Mouse (Mus musculus): ENCODE results near the gene Comt. TPM values are rescaled to one million over a fixed set of nuclear protein-coding genes. Genes with fewer than 3 reads are reported as not detected.

Gene Comt
- total and polyA plus RNA-seq, 2 experiments from 2014 or later = 74.6 to 95.0 TPM

DNA sequence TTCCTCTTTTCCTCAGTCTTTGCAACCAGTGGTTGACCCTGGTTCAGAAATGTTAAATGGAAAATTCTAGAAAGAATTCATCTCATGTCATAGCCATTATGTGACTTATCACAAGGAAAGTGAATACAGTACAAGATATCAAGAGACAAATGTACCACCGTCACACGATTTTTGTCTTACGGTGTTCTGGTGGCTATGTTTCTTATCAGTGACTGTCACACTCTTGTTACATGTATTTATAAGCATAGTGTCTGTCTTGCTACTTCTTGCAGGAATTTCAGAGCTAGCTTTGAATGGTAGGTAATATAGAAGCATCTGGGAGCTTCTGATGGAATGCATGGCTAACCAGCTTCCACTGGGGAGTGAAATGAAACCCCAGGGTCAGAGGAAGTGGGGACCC is 56.5 kb downstream of the Comt start:
- no peaks in the 10 kb centered on the region for H3K36me3 ChIP-seq (ENCODE audit: insufficient read depth, low read length)
- no peaks in the 10 kb centered on the region for H3K27me3 ChIP-seq (ENCODE audit: insufficient read depth, low read length)
- no peak overlapping the region for H3K9ac ChIP-seq (replicated peaks; ENCODE audit: low read length, poor library complexity, severe bottlenecking)
- no peaks in the 10 kb centered on the region for H3K9me3 ChIP-seq (ENCODE audit: low read length)
- H3K4me1 ChIP-seq (ENCODE audit: insufficient read depth, low read length) = no peaks in the 10 kb centered on the region
- TF ChIP-seq CTCF (IDR thresholded peaks at IDR 0.05) = no peak
- no peak for DNase-seq (ENCODE audit: low spot score)
- no peak overlapping the region for H3K4me2 ChIP-seq (ENCODE audit: low read depth, low read length, poor library complexity, severe bottlenecking)
- 95% methylated on average over 3 of the region's 3 CpGs for WGBS
- H3K4me3 ChIP-seq (ENCODE audit: low read depth, low read length) = no peak overlapping the region
- no peak for ATAC-seq (ENCODE audit: low FRiP score)
- H3K27ac ChIP-seq (ENCODE audit: low read depth, low read length) = no peak overlapping the region

DNA sequence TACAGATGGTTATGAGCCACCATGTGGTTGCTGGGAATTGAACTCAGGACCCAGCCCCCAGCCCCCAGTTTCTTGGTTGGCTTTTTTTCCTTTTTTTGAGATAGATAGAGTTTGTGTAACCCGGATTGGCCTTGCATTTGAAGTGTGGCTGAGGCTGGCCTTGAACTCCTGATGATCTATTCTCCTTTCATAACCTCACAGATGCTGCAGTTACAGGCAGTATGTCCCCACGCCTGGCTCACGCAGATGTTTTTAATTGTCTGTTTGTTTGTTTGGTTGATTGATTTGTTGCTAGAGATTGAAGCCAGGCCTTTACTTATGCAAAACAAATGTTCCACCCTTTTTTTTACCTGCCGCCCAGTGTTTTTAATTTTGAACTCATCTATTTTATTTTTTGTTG is 59.8 kb downstream of the Comt start:
- H3K9ac ChIP-seq (replicated peaks; ENCODE audit: low read length, poor library complexity, severe bottlenecking) = no peak overlapping the region
- H3K36me3 ChIP-seq (ENCODE audit: insufficient read depth, low read length) = peaks cover 2% of the 10 kb centered on the region; the same call in 1 of the 2 replicates
- no peak overlapping the region for H3K27ac ChIP-seq (ENCODE audit: low read depth, low read length)
- H3K4me2 ChIP-seq (ENCODE audit: low read depth, low read length, poor library complexity, severe bottlenecking) = no peak overlapping the region
- H3K27me3 ChIP-seq (ENCODE audit: insufficient read depth, low read length) = no peaks in the 10 kb centered on the region
- H3K9me3 ChIP-seq (ENCODE audit: low read length) = no peaks in the 10 kb centered on the region
- 93% methylated on average over 4 of the region's 4 CpGs for WGBS
- TF ChIP-seq CTCF (IDR thresholded peaks at IDR 0.05) = no peak
- ATAC-seq (ENCODE audit: low FRiP score) (no peak), DNase-seq (ENCODE audit: low spot score) (no peak)
- H3K4me1 ChIP-seq (ENCODE audit: insufficient read depth, low read length) = no peaks in the 10 kb centered on the region
- no peak overlapping the region for H3K4me3 ChIP-seq (ENCODE audit: low read depth, low read length)

DNA sequence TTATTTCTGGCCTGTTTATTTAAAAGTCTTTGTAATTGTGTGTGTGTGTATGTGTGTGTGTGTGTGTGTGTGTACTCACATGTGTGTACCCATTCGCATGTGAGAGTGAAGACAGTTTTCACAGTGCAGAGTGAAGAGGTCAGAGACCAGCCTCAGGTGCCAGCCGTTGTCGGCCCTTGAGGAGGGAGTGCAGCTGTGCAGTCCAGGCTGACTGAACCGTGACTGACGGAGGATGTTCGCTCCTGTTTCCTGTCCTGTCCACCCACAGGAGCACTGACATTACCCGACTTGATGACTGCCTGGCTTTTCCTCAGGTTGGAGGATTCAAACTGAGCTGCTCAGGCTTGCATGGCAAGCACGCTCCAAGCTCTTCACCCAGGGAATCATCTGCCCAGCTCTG is 63.7 kb downstream of the Comt start:
- H3K27me3 ChIP-seq (ENCODE audit: insufficient read depth, low read length) = no peaks in the 10 kb centered on the region
- no peak overlapping the region for H3K27ac ChIP-seq (ENCODE audit: low read depth, low read length)
- ATAC-seq (ENCODE audit: low FRiP score) (no peak), DNase-seq (ENCODE audit: low spot score) (no peak)
- H3K4me1 ChIP-seq (ENCODE audit: insufficient read depth, low read length) = no peaks in the 10 kb centered on the region
- WGBS = 81% methylated on average over 8 of the region's 8 CpGs
- TF ChIP-seq CTCF (IDR thresholded peaks at IDR 0.05) = no peak
- no peaks in the 10 kb centered on the region for H3K9me3 ChIP-seq (ENCODE audit: low read length)
- H3K9ac ChIP-seq (replicated peaks; ENCODE audit: low read length, poor library complexity, severe bottlenecking) = no peak overlapping the region
- H3K4me3 ChIP-seq (ENCODE audit: low read depth, low read length) = no peak overlapping the region
- no peak overlapping the region for H3K4me2 ChIP-seq (ENCODE audit: low read depth, low read length, poor library complexity, severe bottlenecking)
- peaks cover 2% of the 10 kb centered on the region; the same call in 1 of the 2 replicates for H3K36me3 ChIP-seq (ENCODE audit: insufficient read depth, low read length)

DNA sequence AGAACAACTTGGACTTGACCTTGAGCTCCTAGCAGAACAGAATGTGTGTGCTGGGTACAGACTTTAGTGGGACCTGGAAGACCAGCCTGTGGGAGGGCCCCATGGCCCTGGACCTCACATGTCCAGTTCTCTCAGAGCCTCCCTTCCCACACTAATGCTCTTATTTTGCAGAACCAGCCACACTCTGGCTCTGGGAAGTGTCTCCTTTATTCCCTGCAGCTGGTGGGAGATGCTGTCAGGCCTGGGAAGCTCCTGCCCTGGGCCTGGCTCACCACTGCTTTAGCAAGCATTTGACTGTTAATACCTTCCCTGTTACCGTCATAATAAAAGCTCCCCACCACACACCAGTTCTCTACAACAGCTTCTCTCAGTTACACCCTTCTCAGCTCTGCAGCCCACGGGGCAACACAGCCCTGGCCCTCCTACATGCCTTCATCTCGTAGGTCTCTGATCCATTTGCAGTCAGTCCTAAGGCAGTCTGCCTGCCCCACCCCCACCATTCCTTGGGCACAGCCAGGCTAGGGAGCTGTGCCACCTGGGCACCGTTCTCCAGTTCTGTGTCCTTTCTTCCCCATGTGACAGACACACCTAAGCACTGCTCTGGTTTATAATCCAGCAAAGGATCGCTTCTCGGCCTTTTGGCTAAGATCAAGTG is 66.4 kb downstream of the Comt start:
- peaks cover 2% of the 10 kb centered on the region; the same call in 1 of the 2 replicates for H3K36me3 ChIP-seq (ENCODE audit: insufficient read depth, low read length)

DNA sequence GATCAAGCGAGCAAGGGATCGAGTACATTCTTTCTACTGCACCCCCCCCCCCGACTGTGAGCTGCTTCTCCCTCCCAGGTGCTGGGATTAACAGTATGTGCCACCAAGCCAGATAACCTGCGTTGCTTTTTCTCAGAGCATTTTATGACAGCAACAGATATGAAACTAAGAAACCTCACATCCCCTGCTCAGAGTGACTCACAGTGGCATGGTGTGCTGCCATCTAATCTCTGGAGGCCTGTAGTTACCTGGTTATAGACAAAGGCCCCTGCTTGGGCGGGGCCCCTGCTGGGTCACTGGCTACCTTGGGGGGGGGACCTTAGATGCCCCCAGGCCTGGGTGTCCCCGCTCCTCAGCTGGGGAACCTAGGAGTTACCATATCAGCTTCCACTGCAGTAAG is 68.7 kb downstream of the Comt start:
- Histone ChIP-seq H3K36me3 (ENCODE audit: insufficient read depth, low read length) (peaks cover 9% of the 10 kb centered on the region), H3K4me2 (ENCODE audit: low read depth, low read length, poor library complexity, severe bottlenecking) (no peak overlapping the region), H3K4me3 (ENCODE audit: low read depth, low read length) (no peak overlapping the region), H3K4me1 (ENCODE audit: insufficient read depth, low read length) (no peaks in the 10 kb centered on the region), H3K27ac (ENCODE audit: low read depth, low read length) (no peak overlapping the region), H3K9me3 (ENCODE audit: low read length) (no peaks in the 10 kb centered on the region), H3K27me3 (ENCODE audit: insufficient read depth, low read length) (no peaks in the 10 kb centered on the region), H3K9ac (replicated peaks; ENCODE audit: low read length, poor library complexity, severe bottlenecking) (no peak overlapping the region)
- DNase-seq (ENCODE audit: low spot score) (no peak), ATAC-seq (ENCODE audit: low FRiP score) (no peak)
- TF ChIP-seq CTCF (IDR thresholded peaks at IDR 0.05) = no peak
- 90% methylated on average over 6 of the region's 6 CpGs for WGBS

More for the DNA sequence above, 66.4 kb downstream of the Comt start:
- ATAC-seq (ENCODE audit: low FRiP score) (no peak), DNase-seq (ENCODE audit: low spot score) (no peak)
- Histone ChIP-seq H3K27me3 (ENCODE audit: insufficient read depth, low read length) (no peaks in the 10 kb centered on the region), H3K9ac (replicated peaks; ENCODE audit: low read length, poor library complexity, severe bottlenecking) (0 out of 2 replicates have a peak overlapping the region, but pooled peaks have one; percentile 24), H3K4me2 (ENCODE audit: low read depth, low read length, poor library complexity, severe bottlenecking) (no peak overlapping the region), H3K4me1 (ENCODE audit: insufficient read depth, low read length) (no peaks in the 10 kb centered on the region), H3K9me3 (ENCODE audit: low read length) (no peaks in the 10 kb centered on the region), H3K27ac (ENCODE audit: low read depth, low read length) (no peak overlapping the region), H3K4me3 (ENCODE audit: low read depth, low read length) (no peak overlapping the region)
- no peak for TF ChIP-seq CTCF (IDR thresholded peaks at IDR 0.05)
- 63% methylated on average over 6 of the region's 6 CpGs for WGBS

DNA sequence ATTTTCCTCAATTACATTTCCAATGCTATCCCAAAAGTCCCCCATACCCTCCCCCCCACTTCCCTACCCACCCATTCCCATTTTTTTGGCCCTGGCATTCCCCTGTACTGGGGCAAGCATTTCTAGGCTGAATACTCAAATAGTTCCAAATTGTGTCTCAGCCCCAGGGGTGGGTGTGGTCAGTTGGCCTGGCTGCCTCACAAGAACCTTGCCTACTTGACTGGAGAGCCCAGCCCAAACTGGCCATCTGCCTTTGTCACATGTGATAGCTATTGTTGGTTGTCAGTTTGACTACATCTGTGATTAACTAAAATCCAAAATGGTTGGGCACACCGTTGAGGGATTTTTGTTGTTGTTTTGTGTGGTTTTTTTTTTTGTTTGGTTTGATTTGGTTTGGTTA is 69.7 kb downstream of the Comt start:
- H3K4me3 ChIP-seq (ENCODE audit: low read depth, low read length) = no peak overlapping the region
- TF ChIP-seq CTCF (IDR thresholded peaks at IDR 0.05) = no peak
- H3K27ac ChIP-seq (ENCODE audit: low read depth, low read length) = no peak overlapping the region
- no peak overlapping the region for H3K4me2 ChIP-seq (ENCODE audit: low read depth, low read length, poor library complexity, severe bottlenecking)
- no peak for DNase-seq (ENCODE audit: low spot score)
- no peaks in the 10 kb centered on the region for H3K27me3 ChIP-seq (ENCODE audit: insufficient read depth, low read length)
- no peak for ATAC-seq (ENCODE audit: low FRiP score)
- H3K9ac ChIP-seq (replicated peaks; ENCODE audit: low read length, poor library complexity, severe bottlenecking) = no peak overlapping the region
- WGBS = 87% methylated on average over 1 of the region's 1 CpGs
- H3K9me3 ChIP-seq (ENCODE audit: low read length) = no peaks in the 10 kb centered on the region
- no peaks in the 10 kb centered on the region for H3K4me1 ChIP-seq (ENCODE audit: insufficient read depth, low read length)
- H3K36me3 ChIP-seq (ENCODE audit: insufficient read depth, low read length) = peaks cover 11% of the 10 kb centered on the region; the same call in 1 of the 2 replicates

Small RNAs within 50 kb of the gene (microRNA-seq; reads per million reads assigned to microRNA genes)
- not detected for gene Gm26219 (ENCODE audit: borderline number of aligned reads)

Other genes starting within 250 kb of the Comt start
- not detected in 2 replicates for gene Ccdc188, start 209.0 kb downstream of the Comt start, total RNA-seq (2014; rRNA removed)
- not detected in 2 replicates for gene Ccdc188, start 209.0 kb downstream of the Comt start, polyA plus RNA-seq (2015; fragmentation: Nextera tagmentation; extraction: Ambion mirVana)
- 34.1 and 41.2 TPM in 2 replicates for gene Zdhhc8, start 191.7 kb downstream of the Comt start, total RNA-seq (2014; rRNA removed)
- gene Zdhhc8, start 191.7 kb downstream of the Comt start, polyA plus RNA-seq (2015; fragmentation: Nextera tagmentation; extraction: Ambion mirVana) = 13.8 and 14.6 TPM in 2 replicates
- gene Trmt2a, start 178.2 kb downstream of the Comt start, total RNA-seq (2014; rRNA removed) = 55.5 and 57.4 TPM in 2 replicates
- gene Trmt2a, start 178.2 kb downstream of the Comt start, polyA plus RNA-seq (2015; fragmentation: Nextera tagmentation; extraction: Ambion mirVana) = 67.6 and 76.4 TPM in 2 replicates
- 170 and 192 TPM in 2 replicates for gene Ranbp1, start 178.1 kb downstream of the Comt start, total RNA-seq (2014; rRNA removed)
- gene Ranbp1, start 178.1 kb downstream of the Comt start, polyA plus RNA-seq (2015; fragmentation: Nextera tagmentation; extraction: Ambion mirVana) = 412 and 447 TPM in 2 replicates
- gene Gm49776, start 168.5 kb downstream of the Comt start, total RNA-seq (2014; rRNA removed) = 0.57 TPM in 1 of 2 replicates, not detected in the other
- gene Gm49776, start 168.5 kb downstream of the Comt start, polyA plus RNA-seq (2015; fragmentation: Nextera tagmentation; extraction: Ambion mirVana) = 1.3 TPM in 1 of 2 replicates, not detected in the other
- gene Dgcr8, start 137.6 kb downstream of the Comt start, total RNA-seq (2014; rRNA removed) = 40.3 and 46.7 TPM in 2 replicates
- gene Dgcr8, start 137.6 kb downstream of the Comt start, polyA plus RNA-seq (2015; fragmentation: Nextera tagmentation; extraction: Ambion mirVana) = 23.4 and 23.7 TPM in 2 replicates
- gene Tango2, start 78.7 kb downstream of the Comt start, total RNA-seq (2014; rRNA removed) = 40.3 and 44.1 TPM in 2 replicates
- gene Tango2, start 78.7 kb downstream of the Comt start, polyA plus RNA-seq (2015; fragmentation: Nextera tagmentation; extraction: Ambion mirVana) = 88.0 and 94.8 TPM in 2 replicates
- gene Arvcf, start 78.7 kb downstream of the Comt start, total RNA-seq (2014; rRNA removed) = 161 and 219 TPM in 2 replicates
- gene Arvcf, start 78.7 kb downstream of the Comt start, polyA plus RNA-seq (2015; fragmentation: Nextera tagmentation; extraction: Ambion mirVana) = 54.5 and 60.6 TPM in 2 replicates
- 13.3 and 22.9 TPM in 2 replicates for gene Txnrd2, start 468 bp downstream of the Comt start, total RNA-seq (2014; rRNA removed)
- gene Txnrd2, start 468 bp downstream of the Comt start, polyA plus RNA-seq (2015; fragmentation: Nextera tagmentation; extraction: Ambion mirVana) = 38.3 and 42.6 TPM in 2 replicates
- 9.1 and 12.4 TPM in 2 replicates for gene Gnb1l, start 71.9 kb upstream of the Comt start, total RNA-seq (2014; rRNA removed)
- gene Gnb1l, start 71.9 kb upstream of the Comt start, polyA plus RNA-seq (2015; fragmentation: Nextera tagmentation; extraction: Ambion mirVana) = 20.5 and 21.0 TPM in 2 replicates
- 7.1 and 7.9 TPM in 2 replicates for gene Rtl10, start 72.0 kb upstream of the Comt start, total RNA-seq (2014; rRNA removed)
- gene Rtl10, start 72.0 kb upstream of the Comt start, polyA plus RNA-seq (2015; fragmentation: Nextera tagmentation; extraction: Ambion mirVana) = 3.0 and 3.8 TPM in 2 replicates
- 0.52 and 1.3 TPM in 2 replicates for gene Tbx1, start 163.8 kb upstream of the Comt start, total RNA-seq (2014; rRNA removed)
- 0.70 and 0.81 TPM in 2 replicates for gene Tbx1, start 163.8 kb upstream of the Comt start, polyA plus RNA-seq (2015; fragmentation: Nextera tagmentation; extraction: Ambion mirVana)
- gene Gp1bb, start 195.6 kb upstream of the Comt start, total RNA-seq (2014; rRNA removed) = 28.6 and 39.4 TPM in 2 replicates
- gene Gp1bb, start 195.6 kb upstream of the Comt start, polyA plus RNA-seq (2015; fragmentation: Nextera tagmentation; extraction: Ambion mirVana) = 11.6 and 11.9 TPM in 2 replicates
- 14.2 and 33.6 TPM in 2 replicates for gene Gm49601, start 199.6 kb upstream of the Comt start, total RNA-seq (2014; rRNA removed)
- 3.4 and 7.0 TPM in 2 replicates for gene Gm49601, start 199.6 kb upstream of the Comt start, polyA plus RNA-seq (2015; fragmentation: Nextera tagmentation; extraction: Ambion mirVana)
- 376 and 407 TPM in 2 replicates for gene Sept5, start 203.1 kb upstream of the Comt start, total RNA-seq (2014; rRNA removed)
- 247 and 258 TPM in 2 replicates for gene Sept5, start 203.1 kb upstream of the Comt start, polyA plus RNA-seq (2015; fragmentation: Nextera tagmentation; extraction: Ambion mirVana)

Measured in midbrain, postnatal 0 days (tissue).